Mouse (Mus musculus): ENCODE results near the gene Vpreb2. TPM values are rescaled to one million over a fixed set of nuclear protein-coding genes. Genes with fewer than 3 reads are reported as not detected.

Gene Vpreb2
- total RNA-seq (2023) = 1 to 10 TPM in 1 of 2 experiments, under 1 TPM in 1; 0.56 to 2.1 TPM

DNA sequence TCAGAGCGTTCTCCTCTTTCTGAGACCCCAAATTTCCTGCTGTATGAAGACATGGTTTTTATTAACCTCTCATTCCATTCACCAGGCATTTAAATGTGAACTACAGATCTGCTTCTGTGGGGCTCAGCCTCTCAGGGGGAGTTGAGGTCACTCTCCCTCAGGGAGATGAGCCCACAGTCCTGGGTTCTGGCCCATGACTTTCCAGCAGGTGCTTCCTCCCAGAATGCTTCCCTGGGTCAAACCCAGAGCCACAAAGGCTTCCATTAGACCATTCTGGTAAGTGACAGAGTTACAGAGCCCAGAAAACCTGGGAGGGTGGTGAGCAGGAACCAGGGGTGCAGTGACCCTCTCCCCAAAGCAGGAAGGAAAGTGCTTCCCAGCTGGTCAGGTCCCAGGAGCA lies at the start of gene Vpreb2:
Vpreb2 (plus strand) TSS at position 301 of the 400 bp plus-strand sequence.

Other genes with a start within 250 kb of the Vpreb2 start
- gene Med15, start 247.5 kb upstream of the Vpreb2 start, total RNA-seq (2023) = 10 to 100 TPM; 84.2 TPM
- 10 to 100 TPM in 1 of 2 experiments, 1 to 10 TPM in 1; 9.5 to 13.6 TPM for gene Klhl22, start 220.8 kb upstream of the Vpreb2 start, total RNA-seq (2023)
- gene Scarf2, start 183.1 kb upstream of the Vpreb2 start, total RNA-seq (2023) = not detected
- gene B830017H08Rik, start 147.3 kb upstream of the Vpreb2 start, total RNA-seq (2023) = not detected
- gene Car15, start 142.1 kb upstream of the Vpreb2 start, total RNA-seq (2023) = 1 to 10 TPM; 3.5 to 3.9 TPM
- gene Gm20518, start 88.8 kb upstream of the Vpreb2 start, total RNA-seq (2023) = under 1 TPM; 0.35 to 0.76 TPM
- not detected for gene Tssk1, start 86.2 kb upstream of the Vpreb2 start, total RNA-seq (2023)
- 10 to 100 TPM; 37.2 to 42.9 TPM for gene Dgcr2, start 81.9 kb upstream of the Vpreb2 start, total RNA-seq (2023)
- gene Tssk2, start 81.8 kb upstream of the Vpreb2 start, total RNA-seq (2023) = not detected
- 10 to 100 TPM; 27.8 to 32.6 TPM for gene Ess2, start 69.1 kb upstream of the Vpreb2 start, total RNA-seq (2023)
- not detected for gene Gsc2, start 65.4 kb upstream of the Vpreb2 start, total RNA-seq (2023)
- gene Slc25a1, start 52.2 kb upstream of the Vpreb2 start, total RNA-seq (2023) = 10 to 100 TPM; 16.3 to 17.2 TPM
- 1 to 10 TPM; 6.8 to 7.7 TPM for gene Dgcr6, start 72.4 kb downstream of the Vpreb2 start, total RNA-seq (2023)
- 1 to 10 TPM; 8.5 to 9.8 TPM for gene Prodh, start 109.8 kb downstream of the Vpreb2 start, total RNA-seq (2023)
- gene Rtn4r, start 147.2 kb downstream of the Vpreb2 start, total RNA-seq (2023) = under 1 TPM; 0.20 to 0.42 TPM
- gene Ccdc188, start 237.5 kb downstream of the Vpreb2 start, total RNA-seq (2023) = not detected